Mouse (Mus musculus): Measurements from ENCODE around the gene Inpp4b. TPM values are rescaled to one million over a fixed set of nuclear protein-coding genes. Genes with fewer than 3 reads are reported as not detected.

Gene Inpp4b
- polyA plus RNA-seq, 1 experiment from 2014 or later: 14.1 TPM

- 84% methylated on average over 2 of the region's 2 CpGs for WGBS
These were observed 179.7 kb downstream of the Inpp4b start for GRCm38 (mm10) chr8:81522085-81522484.

GRCm38 (mm10) chr8:81524561-81524960 is 182.2 kb downstream of the Inpp4b start:
- H3K4me1 ChIP-seq: no peaks in the 10 kb centered on the region
- no peaks in the 10 kb centered on the region for H3K9me3 ChIP-seq
- H3K4me2 ChIP-seq: no peak overlapping the region
- 46% methylated on average over 2 of the region's 2 CpGs for WGBS
- no peaks in the 10 kb centered on the region for H3K27me3 ChIP-seq
- ATAC-seq (ENCODE audit: insufficient number of reproducible peaks, insufficient read depth, low FRiP score, low TSS enrichment, low read depth): no peak
- H3K4me3 ChIP-seq: no peak overlapping the region
- H3K27ac ChIP-seq: no peak overlapping the region
- H3K36me3 ChIP-seq: no peaks in the 10 kb centered on the region
- H3K9ac ChIP-seq: no peak overlapping the region

More at GRCm38 (mm10) chr8:81522085-81522484, 179.7 kb downstream of the Inpp4b start:
- H3K9me3 ChIP-seq: no peaks in the 10 kb centered on the region
- H3K4me1 ChIP-seq: no peaks in the 10 kb centered on the region
- no peak overlapping the region for H3K4me3 ChIP-seq
- no peaks in the 10 kb centered on the region for H3K36me3 ChIP-seq
- no peak overlapping the region for H3K9ac ChIP-seq
- H3K4me2 ChIP-seq: no peak overlapping the region
- ATAC-seq (ENCODE audit: insufficient number of reproducible peaks, insufficient read depth, low FRiP score, low TSS enrichment, low read depth): no peak
- H3K27me3 ChIP-seq: no peaks in the 10 kb centered on the region
- no peak overlapping the region for H3K27ac ChIP-seq

DNA sequence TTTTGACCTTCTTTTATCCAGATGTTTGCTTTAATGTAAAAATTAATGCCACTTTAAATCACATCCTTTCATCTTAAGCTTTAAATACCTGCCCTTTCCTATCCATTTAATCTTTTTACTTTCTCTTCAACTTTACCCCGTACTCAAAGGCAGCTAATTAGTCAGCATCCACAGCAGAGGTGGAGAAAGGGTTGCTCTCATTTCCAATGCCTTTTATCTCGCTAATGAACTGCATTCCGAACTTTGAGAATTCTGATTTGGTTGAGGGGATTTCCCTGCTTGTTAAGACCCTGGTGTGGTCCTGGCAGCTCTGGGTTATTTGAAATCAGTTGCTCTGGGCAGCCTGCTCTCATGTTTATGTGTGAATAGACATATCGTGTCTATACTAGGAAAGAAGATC is 185.3 kb downstream of the Inpp4b start:
- Histone ChIP-seq H3K4me1 (no peaks in the 10 kb centered on the region), H3K4me3 (no peak overlapping the region), H3K9me3 (no peaks in the 10 kb centered on the region), H3K36me3 (no peaks in the 10 kb centered on the region), H3K9ac (no peak overlapping the region), H3K4me2 (no peak overlapping the region), H3K27ac (no peak overlapping the region), H3K27me3 (no peaks in the 10 kb centered on the region)
- no peak for ATAC-seq (ENCODE audit: insufficient number of reproducible peaks, insufficient read depth, low FRiP score, low TSS enrichment, low read depth)
- WGBS: 16% methylated on average over 4 of the region's 4 CpGs

DNA sequence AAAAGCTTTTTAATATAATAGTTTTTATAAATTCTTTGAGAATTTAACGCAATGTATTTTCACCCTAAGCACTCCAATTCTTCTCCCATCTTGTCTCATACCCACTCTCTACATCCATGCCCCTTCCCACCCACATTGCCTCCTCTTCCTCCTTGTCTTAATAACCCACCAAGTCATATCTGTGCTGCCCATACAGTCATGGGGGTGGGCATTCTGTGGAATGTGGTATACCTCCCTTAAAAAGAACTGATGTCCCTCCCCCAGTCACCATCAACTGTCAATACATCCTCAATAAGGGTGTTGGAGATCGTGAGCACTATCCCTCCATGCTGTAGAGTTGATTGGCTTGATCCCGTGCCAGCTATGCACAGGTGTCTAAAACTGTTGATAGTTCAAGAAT is 196.0 kb downstream of the Inpp4b start:
- H3K4me3 ChIP-seq: no peak overlapping the region
- H3K9ac ChIP-seq: no peak overlapping the region
- 92% methylated on average over 3 of the region's 3 CpGs for WGBS
- H3K4me2 ChIP-seq: no peak overlapping the region
- no peaks in the 10 kb centered on the region for H3K36me3 ChIP-seq
- no peaks in the 10 kb centered on the region for H3K27me3 ChIP-seq
- no peaks in the 10 kb centered on the region for H3K9me3 ChIP-seq
- no peaks in the 10 kb centered on the region for H3K4me1 ChIP-seq
- no peak overlapping the region for H3K27ac ChIP-seq
- ATAC-seq (ENCODE audit: insufficient number of reproducible peaks, insufficient read depth, low FRiP score, low TSS enrichment, low read depth): no peak

- no peaks in the 10 kb centered on the region for H3K27me3 ChIP-seq
- WGBS: 83% methylated on average over 4 of the region's 4 CpGs
These were observed 216.2 kb downstream of the Inpp4b start for GRCm38 (mm10) chr8:81558550-81558949.

GRCm38 (mm10) chr8:81562405-81562804 is 220.0 kb downstream of the Inpp4b start:
- no peak for ATAC-seq (ENCODE audit: insufficient number of reproducible peaks, insufficient read depth, low FRiP score, low TSS enrichment, low read depth)
- 64% methylated on average over 1 of the region's 1 CpGs for WGBS
- H3K36me3 ChIP-seq: no peaks in the 10 kb centered on the region
- no peak overlapping the region for H3K4me3 ChIP-seq
- no peaks in the 10 kb centered on the region for H3K27me3 ChIP-seq
- no peak overlapping the region for H3K9ac ChIP-seq
- H3K9me3 ChIP-seq: no peaks in the 10 kb centered on the region
- H3K4me2 ChIP-seq: no peak overlapping the region
- H3K27ac ChIP-seq: no peak overlapping the region
- H3K4me1 ChIP-seq: no peaks in the 10 kb centered on the region

More at GRCm38 (mm10) chr8:81558550-81558949, 216.2 kb downstream of the Inpp4b start:
- no peak for ATAC-seq (ENCODE audit: insufficient number of reproducible peaks, insufficient read depth, low FRiP score, low TSS enrichment, low read depth)
- Histone ChIP-seq H3K4me3 (no peak overlapping the region), H3K27ac (no peak overlapping the region), H3K4me2 (no peak overlapping the region), H3K4me1 (no peaks in the 10 kb centered on the region), H3K36me3 (no peaks in the 10 kb centered on the region), H3K9me3 (no peaks in the 10 kb centered on the region), H3K9ac (no peak overlapping the region)

DNA sequence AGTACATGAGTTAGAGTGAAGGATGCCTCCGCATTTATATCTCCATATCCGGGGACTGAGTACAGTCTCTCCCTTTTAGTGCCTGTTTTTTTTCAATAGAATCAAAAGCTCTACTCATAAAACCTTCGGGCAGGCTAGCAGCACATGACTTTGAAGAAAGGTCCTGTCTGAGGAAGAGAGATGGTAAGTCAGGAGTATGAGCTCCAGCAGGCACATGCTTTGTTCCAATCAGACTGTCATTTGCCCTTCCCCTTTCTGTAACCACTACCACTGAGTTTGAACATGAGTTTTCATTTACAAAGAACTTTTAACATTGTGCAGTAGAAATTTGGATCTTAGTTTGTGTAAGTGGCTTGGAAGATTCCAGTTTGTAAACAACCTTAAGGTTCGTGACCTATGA is 223.1 kb downstream of the Inpp4b start:
- no peaks in the 10 kb centered on the region for H3K36me3 ChIP-seq
- no peak overlapping the region for H3K9ac ChIP-seq
- no peaks in the 10 kb centered on the region for H3K4me1 ChIP-seq
- no peaks in the 10 kb centered on the region for H3K27me3 ChIP-seq
- H3K4me3 ChIP-seq: no peak overlapping the region
- WGBS: 84% methylated on average over 4 of the region's 4 CpGs
- H3K4me2 ChIP-seq: no peak overlapping the region
- no peak for ATAC-seq (ENCODE audit: insufficient number of reproducible peaks, insufficient read depth, low FRiP score, low TSS enrichment, low read depth)
- H3K9me3 ChIP-seq: no peaks in the 10 kb centered on the region
- no peak overlapping the region for H3K27ac ChIP-seq

GRCm38 (mm10) chr8:81572319-81573104 is 230.2 kb downstream of the Inpp4b start:
- WGBS: 85% methylated on average over 1 of the region's 1 CpGs
- H3K27me3 ChIP-seq: no peaks in the 10 kb centered on the region
- no peaks in the 10 kb centered on the region for H3K36me3 ChIP-seq
- no peak for ATAC-seq (ENCODE audit: insufficient number of reproducible peaks, insufficient read depth, low FRiP score, low TSS enrichment, low read depth)
- no peak overlapping the region for H3K4me3 ChIP-seq
- H3K4me1 ChIP-seq: no peaks in the 10 kb centered on the region
- no peak overlapping the region for H3K9ac ChIP-seq
- no peak overlapping the region for H3K27ac ChIP-seq
- H3K9me3 ChIP-seq: no peaks in the 10 kb centered on the region
- H3K4me2 ChIP-seq: no peak overlapping the region

GRCm38 (mm10) chr8:81575268-81575917 is 233.0 kb downstream of the Inpp4b start:
- no peak overlapping the region for H3K27ac ChIP-seq
- WGBS: 90% methylated on average over 3 of the region's 3 CpGs
- no peaks in the 10 kb centered on the region for H3K9me3 ChIP-seq
- H3K36me3 ChIP-seq: no peaks in the 10 kb centered on the region
- H3K4me2 ChIP-seq: no peak overlapping the region
- 0 out of 2 replicates have a peak, but pooled peaks cover 2% of the 10 kb centered on the region for H3K4me1 ChIP-seq
- H3K9ac ChIP-seq: no peak overlapping the region
- no peak for ATAC-seq (ENCODE audit: insufficient number of reproducible peaks, insufficient read depth, low FRiP score, low TSS enrichment, low read depth)
- H3K27me3 ChIP-seq: no peaks in the 10 kb centered on the region
- no peak overlapping the region for H3K4me3 ChIP-seq

DNA sequence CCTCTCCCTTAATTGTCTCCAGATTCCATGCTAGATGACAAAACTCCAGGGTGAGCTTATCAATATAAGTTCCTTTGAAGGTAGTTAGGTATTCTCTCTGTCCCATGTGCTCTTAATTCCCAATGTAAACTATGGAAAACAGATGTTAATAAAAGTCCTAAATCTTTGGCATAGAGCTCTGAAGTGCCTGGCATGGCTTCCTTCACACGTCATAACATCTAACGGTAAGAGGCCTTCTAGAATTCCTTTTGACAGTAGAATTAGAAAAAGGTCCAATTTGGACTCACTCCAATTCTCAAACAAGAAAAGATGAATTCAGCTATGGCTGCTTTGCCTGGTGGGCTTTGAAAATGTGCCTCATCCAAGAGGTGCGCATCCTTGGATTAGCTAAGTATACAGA is 236.6 kb downstream of the Inpp4b start:
- H3K27me3 ChIP-seq: no peaks in the 10 kb centered on the region
- H3K4me3 ChIP-seq: no peak overlapping the region
- H3K9ac ChIP-seq: no peak overlapping the region
- WGBS: 34% methylated on average over 3 of the region's 3 CpGs
- H3K4me1 ChIP-seq: 0 out of 2 replicates have a peak, but pooled peaks cover 2% of the 10 kb centered on the region
- no peak overlapping the region for H3K27ac ChIP-seq
- ATAC-seq (ENCODE audit: insufficient number of reproducible peaks, insufficient read depth, low FRiP score, low TSS enrichment, low read depth): no peak
- no peaks in the 10 kb centered on the region for H3K36me3 ChIP-seq
- no peak overlapping the region for H3K4me2 ChIP-seq
- H3K9me3 ChIP-seq: no peaks in the 10 kb centered on the region

GRCm38 (mm10) chr8:81581817-81582437 is 239.6 kb downstream of the Inpp4b start:
- Histone ChIP-seq H3K9ac (no peak overlapping the region), H3K4me3 (no peak overlapping the region), H3K4me2 (no peak overlapping the region), H3K4me1 (0 out of 2 replicates have a peak, but pooled peaks cover 2% of the 10 kb centered on the region), H3K36me3 (no peaks in the 10 kb centered on the region), H3K9me3 (no peaks in the 10 kb centered on the region), H3K27me3 (no peaks in the 10 kb centered on the region), H3K27ac (no peak overlapping the region)
- no peak for ATAC-seq (ENCODE audit: insufficient number of reproducible peaks, insufficient read depth, low FRiP score, low TSS enrichment, low read depth)
- 80% methylated on average over 2 of the region's 2 CpGs for WGBS
